Mouse (Mus musculus) fibroblast of lung, adult 2 months (primary cell): ENCODE measurements around the gene 4921539E11Rik.

Source experiments
- DNase-seq: peaks from one replicate; pipeline ENCODE4 v3.0.0-alpha.2; 2011; ENCODE audit warnings: low read depth

4921539E11Rik gene

GRCm38 (mm10) chr4:103290763-103291162, at the start of gene 4921539E11Rik:
Gene 4921539E11Rik (minus strand): TSS chr4:103290863.
- DNase-seq, result no peak

DNA sequence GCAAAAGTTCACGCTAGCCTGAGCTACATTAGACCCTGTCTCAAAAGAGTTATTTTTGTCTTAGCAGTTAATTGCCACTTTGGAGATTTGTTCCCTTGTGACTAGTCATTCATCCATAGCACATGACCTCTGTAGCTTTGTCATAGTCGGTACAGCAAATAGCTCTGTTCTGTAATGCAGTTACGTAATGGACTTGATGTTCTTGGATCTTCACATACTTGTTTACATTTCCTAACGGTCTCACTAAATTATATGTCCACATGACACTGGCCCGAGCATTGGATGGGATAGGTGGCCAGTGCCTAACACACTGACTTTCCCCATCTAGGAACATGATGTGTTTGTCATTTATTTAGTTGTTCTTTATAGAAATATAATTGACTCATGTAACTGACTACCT, 44.5 kb upstream of the 4921539E11Rik start:
- no peak for DNase-seq

DNA sequence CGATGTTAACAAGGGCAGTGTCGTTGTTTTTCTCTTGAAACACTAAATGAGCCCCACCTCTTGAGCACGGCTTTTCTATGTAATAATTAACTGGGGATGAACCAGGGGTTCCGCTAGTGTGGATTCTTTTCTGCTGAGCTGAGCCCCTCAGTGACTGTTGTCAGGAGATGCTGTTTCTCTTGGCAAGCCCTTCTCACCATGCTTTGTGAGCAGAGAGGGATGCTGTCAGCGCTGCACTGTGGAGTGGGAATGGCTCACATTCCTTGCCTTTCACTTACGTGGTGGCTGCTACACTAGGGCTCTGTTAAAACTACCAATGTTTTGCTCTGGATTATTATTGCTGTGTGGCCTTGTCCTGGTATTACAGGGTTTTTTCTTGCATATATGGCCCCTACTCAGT, 38.7 kb upstream of the 4921539E11Rik start:
- no peak for DNase-seq

DNA sequence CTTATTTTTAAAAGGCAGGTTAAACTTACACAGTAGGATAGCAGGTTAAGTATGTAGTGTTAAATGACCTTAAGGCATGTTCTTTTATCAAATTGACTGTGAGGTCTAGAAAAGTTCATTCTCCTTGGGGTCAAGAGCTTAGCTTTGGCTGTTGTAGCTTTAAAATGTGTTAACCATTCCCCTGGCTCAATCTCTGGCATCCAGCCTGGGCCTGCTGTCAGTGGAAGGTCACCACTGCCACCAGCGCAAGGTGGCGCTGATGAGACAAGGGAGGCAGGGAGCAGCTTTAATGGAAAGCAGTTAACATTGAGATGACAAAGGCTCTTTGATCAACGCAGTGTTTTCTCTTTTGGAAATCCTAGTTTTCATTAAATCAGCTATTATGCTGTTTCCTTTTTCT, 36.3 kb upstream of the 4921539E11Rik start:
- no peak for DNase-seq

DNA sequence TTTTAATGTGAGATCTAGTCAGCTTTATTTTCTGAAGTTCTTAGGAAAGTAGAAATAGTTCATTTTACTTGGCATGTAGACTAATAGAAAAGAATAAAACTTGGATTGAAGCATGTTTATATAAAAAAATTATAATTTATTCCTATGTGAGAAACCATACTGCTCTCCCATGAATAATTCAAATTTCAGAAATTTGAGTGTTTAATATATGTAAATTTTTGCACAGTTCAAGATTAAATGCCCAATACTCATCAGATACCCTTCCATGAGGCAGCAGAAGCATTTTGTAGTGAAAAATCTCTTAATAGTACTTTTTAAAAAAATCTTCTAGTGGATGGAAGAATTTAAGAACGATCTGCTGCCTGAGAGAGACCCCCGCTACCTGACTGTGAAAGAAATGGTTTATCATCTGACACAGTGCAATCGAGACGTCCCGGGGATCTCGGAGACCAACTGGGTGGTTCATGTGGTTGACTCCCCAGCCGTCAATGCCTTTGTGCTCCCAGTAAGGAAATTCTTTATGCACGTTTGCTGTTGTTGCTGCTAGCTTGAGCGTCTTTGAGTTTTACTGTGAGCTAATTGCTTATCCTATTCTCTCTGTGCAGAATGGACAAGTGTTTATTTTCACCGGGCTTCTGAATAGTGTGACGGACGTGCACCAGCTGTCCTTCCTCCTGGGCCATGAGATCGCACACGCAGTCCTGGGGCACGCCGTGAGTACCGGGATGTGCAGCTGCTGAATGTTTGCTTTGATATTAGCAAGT, 34.2 kb upstream of the 4921539E11Rik start:
- DNase-seq, result no peak

- no peak for DNase-seq
Measured at GRCm38 (mm10) chr4:103321461-103321860, 30.8 kb upstream of the 4921539E11Rik start.

DNA sequence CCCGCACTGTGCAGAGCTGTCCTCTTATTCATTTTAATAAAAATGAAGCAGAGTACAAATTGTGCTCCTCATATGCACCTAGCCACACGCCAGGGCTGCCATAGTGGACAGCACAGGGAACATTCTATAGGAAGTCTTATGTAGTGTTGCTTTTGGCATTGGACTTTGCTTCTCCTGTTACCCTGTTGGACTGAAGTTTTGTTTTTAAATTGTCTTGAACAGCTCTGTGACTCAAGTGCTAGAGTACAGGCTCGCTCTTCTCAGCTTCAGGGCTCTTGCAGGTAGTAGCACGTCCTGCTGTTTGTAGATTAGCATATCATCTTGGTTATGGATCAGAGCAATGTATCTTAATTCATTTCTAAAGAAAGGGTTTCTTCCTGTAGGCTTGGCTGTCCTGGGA, 25.2 kb upstream of the 4921539E11Rik start:
- no peak for DNase-seq

GRCm38 (mm10) chr4:103314526-103314910, 23.9 kb upstream of the 4921539E11Rik start:
- DNase-seq, result no peak

DNA sequence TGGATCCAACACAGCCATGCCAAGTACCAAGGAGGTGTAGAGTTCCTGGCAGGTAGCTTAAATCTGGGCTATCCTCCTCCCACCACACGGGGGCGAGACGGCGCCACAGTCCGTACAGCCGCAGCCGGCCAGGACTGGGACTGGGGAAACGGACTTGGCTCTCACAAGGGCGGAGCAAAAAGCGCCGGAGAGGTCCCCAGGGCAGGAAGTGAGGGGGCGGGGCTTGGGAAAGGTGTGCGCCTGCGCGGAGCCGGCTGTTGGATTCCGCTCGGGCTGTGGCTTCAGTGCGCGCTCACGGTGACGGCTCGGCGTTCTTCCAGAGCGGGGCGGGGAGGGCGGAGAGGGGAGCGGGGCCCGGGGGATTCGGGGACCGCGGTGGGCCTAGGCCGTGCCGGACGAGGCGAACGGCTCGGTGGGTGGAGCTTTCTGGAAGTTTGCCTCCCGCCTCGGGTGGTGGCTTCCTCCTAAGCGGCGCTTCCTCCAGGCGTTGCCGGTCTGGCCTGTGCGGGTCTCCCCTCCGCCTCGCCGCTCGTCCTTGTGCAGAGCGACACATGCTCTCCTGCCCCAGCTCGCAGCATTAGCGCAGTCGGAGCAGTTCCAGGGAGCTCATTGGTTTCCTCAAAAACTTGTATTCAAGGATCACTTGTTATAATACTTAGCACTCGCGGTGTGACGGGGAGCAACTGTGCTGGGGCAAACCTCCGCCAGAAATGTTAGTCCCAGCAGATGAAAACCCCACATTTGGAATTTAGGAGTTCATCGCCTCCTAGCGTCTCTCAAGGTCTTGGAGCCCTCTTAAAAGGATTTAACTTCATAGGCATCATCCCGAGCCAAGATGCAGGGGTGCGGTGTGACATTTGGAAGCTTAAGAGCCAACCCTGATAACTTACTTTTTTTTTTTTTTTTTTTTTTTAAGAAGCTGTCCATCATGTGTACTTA, 23.2 kb upstream of the 4921539E11Rik start, which contains the start of gene Oma1:
Oma1 (plus strand) TSS at position 226 of the 939 bp plus-strand sequence.
- DNase-seq, result peak; percentile 90

DNA sequence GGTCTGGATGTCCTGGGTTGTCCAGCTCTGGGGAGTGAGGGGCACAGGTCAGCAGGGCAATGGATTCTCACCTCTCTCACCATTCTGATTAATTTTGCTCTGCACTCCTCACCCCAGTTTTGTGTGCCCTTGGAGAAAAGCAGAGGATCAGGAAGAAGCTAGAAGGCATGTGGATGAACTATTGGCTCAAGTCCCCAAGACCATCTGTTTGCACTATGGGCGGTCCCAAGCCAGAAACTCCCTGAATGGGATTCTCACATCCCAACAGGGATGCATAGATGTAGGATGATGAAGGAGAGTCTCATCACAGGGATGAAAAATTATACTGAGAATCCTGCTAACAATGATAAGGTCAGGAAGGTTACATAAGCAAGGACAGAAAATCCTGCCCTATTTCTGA, 13.2 kb upstream of the 4921539E11Rik start:
- no peak for DNase-seq

GRCm38 (mm10) chr4:103299342-103299741, 8.7 kb upstream of the 4921539E11Rik start:
- no peak for DNase-seq

GRCm38 (mm10) chr4:103288342-103288741, 2.3 kb downstream of the 4921539E11Rik start:
- DNase-seq, result peak; percentile 50

- DNase-seq, result no peak
Measured at GRCm38 (mm10) chr4:103273021-103273420, 17.6 kb downstream of the 4921539E11Rik start.

GRCm38 (mm10) chr4:103269336-103269735, 21.3 kb downstream of the 4921539E11Rik start:
- DNase-seq, result no peak

GRCm38 (mm10) chr4:103265166-103265565, 25.5 kb downstream of the 4921539E11Rik start:
- peak; percentile 27 for DNase-seq

GRCm38 (mm10) chr4:103263812-103264396, 26.8 kb downstream of the 4921539E11Rik start:
- no peak for DNase-seq

- no peak for DNase-seq
Measured at GRCm38 (mm10) chr4:103263378-103263777, 27.3 kb downstream of the 4921539E11Rik start.

DNA sequence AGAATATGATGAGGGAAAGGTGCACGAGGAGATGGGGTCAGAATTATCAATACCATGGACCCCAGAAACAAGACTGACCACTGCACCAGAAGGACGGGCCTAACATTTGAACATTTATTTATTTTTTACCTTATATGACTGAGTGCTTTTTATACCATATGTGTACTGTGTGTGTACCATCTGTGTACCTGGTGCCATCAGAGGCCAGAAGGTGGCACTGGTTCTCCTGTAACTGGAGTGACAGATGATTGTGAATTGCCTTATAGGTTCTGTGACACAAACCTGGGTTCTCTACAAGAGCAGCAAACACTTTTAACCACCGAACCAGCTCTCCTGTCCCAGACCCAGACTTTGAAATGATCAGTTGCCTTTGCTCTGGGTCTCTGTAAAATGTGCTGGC, 31.8 kb downstream of the 4921539E11Rik start:
- DNase-seq, result no peak

DNA sequence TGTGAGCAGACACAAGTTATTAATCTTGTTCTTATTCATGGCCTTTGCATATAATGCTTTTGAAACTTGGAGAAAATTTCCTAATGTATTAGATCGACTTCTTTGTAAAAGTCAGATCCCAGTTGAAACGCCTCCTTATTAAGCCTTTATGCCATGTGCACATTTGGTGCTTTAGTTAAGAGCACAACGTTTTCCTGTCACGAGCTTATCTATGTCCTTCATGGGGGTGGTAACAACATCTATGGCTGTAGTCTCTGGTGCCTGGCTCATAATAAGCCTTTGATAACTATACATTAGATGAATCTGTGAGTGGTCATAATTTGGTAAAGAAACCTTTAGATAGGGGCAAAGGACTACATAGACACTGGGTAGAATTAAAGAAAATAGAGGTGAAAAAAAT, 36.8 kb downstream of the 4921539E11Rik start:
- DNase-seq, result no peak

DNA sequence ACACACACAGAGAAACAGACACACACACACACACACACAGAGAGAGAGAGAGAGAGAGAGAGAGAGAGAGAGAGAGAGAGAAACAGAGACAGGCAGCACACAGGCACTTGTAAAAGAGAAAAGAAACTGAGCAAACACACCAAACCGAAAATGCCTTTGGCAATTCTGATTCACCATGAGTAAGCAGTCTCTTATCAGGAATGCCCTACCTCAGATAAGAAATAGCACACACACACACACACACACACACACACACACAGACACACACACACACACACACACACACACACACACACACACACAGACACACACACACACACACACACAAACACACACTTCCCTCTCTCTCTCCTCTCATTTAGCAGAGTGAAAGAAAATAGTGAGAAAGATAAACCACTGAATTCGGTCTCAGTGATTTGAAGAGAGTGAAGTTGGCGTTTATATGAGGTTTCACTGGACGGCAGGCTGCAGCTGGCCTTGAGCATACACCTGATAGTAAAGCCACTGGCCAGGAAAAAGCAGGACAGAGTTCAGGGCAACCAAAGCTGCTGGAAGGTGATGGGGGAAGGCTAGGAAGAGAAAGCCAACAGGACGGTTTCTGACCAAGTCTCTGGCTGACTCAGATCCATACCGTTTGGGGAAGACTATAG, 41.1 kb downstream of the 4921539E11Rik start:
- no peak for DNase-seq

DNA sequence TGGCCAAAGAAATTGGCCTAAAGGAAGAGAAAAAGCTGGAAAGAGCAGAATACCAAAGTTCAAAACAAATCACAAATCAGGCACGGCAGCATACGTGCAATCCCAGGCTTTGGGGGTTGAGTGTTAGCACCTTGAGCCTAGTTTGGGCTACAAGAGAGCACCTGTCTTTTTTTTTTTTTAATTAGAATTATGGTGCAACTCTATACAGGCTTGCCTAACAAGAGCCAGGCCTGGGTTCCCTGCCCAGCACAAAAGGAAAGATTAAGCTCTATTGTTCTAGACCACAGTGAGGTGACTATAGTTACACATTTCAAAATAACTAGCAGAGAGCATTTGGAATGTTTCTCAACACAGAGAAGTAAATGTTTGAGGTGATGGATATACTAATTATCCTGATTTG, 42.9 kb downstream of the 4921539E11Rik start:
- DNase-seq, result no peak

DNA sequence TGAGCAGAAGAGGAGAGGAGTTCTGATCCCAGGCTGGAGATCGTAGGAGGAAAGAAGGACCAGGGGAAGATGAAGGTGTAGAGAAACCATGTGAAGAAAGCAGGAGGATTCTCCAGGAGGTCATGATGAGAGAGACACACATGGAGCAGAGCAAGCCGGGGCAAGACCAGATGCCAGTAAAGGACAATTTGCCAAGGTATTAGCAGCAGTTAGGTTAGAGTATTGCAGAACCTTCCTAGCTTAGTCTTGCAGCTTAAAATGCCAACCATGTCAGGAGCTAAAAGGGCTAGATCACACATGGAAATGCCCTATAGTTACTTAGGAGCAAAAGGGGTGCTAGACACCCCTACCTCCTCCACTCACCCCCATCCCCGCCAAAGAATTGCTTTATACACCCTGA, 43.4 kb downstream of the 4921539E11Rik start:
- no peak for DNase-seq
